Mouse (Mus musculus): ENCODE measurements around the gene Ush1g. TPM values are rescaled to one million over a fixed set of nuclear protein-coding genes. Genes with fewer than 3 reads are reported as not detected.

The Ush1g gene
- total and polyA plus RNA-seq, 3 experiments: not detected

- Histone ChIP-seq H3K4me1 (ENCODE audit: control insufficient read depth in 1 of 2, insufficient read depth in 2 of 2, low read length in 2 of 2) (peaks cover 4 to 7% of the 10 kb centered on the region in 2 experiments; a peak in 3 of 4 replicates), H3K9me3 (replicated peaks; ENCODE audit: insufficient read depth, low read length) (no peaks in the 10 kb centered on the region), H3K27ac (ENCODE audit: control insufficient read depth, low read depth, low read length) (no peak overlapping the region), H3K27me3 (ENCODE audit: control insufficient read depth in 1 of 2, insufficient read depth in 2 of 2, low read length in 2 of 2) (no peaks in the 10 kb centered on the region), H3K9ac (ENCODE audit: control insufficient read depth, low read depth, low read length, poor library complexity, severe bottlenecking) (no peak overlapping the region), H3K4me3 (ENCODE audit: control insufficient read depth in 1 of 2, insufficient read depth in 1 of 2, low read depth in 2 of 2, low read length in 2 of 2) (no peak overlapping the region), H3K79me2 (ENCODE audit: control insufficient read depth, insufficient read depth, low read length, poor library complexity) (no peaks in the 10 kb centered on the region), H3K36me3 (ENCODE audit: control insufficient read depth in 1 of 2, insufficient read depth in 2 of 2, low read length in 2 of 2) (peaks cover 0 to 5% of the 10 kb centered on the region in 2 experiments; a peak in 2 of 4 replicates)
- DNase-seq (ENCODE audit: low read depth, low spot score): no peak
- TF ChIP-seq GATA1 (IDR thresholded peaks at IDR 0.05; ENCODE audit: low read depth, low read length): no peak
Measured at GRCm38 (mm10) chr11:115283486-115283765, 38.4 kb downstream of the Ush1g start.

- Histone ChIP-seq H3K4me1 (ENCODE audit: control insufficient read depth in 1 of 2, insufficient read depth in 2 of 2, low read length in 2 of 2) (peaks cover 5 to 11% of the 10 kb centered on the region in 2 experiments; a peak in 3 of 4 replicates), H3K9ac (ENCODE audit: control insufficient read depth, low read depth, low read length, poor library complexity, severe bottlenecking) (no peak overlapping the region), H3K4me3 (ENCODE audit: control insufficient read depth in 1 of 2, insufficient read depth in 1 of 2, low read depth in 2 of 2, low read length in 2 of 2) (no peak overlapping the region), H3K27ac (ENCODE audit: control insufficient read depth, low read depth, low read length) (no peak overlapping the region), H3K9me3 (replicated peaks; ENCODE audit: insufficient read depth, low read length) (no peaks in the 10 kb centered on the region), H3K36me3 (ENCODE audit: control insufficient read depth in 1 of 2, insufficient read depth in 2 of 2, low read length in 2 of 2) (peaks cover 0 to 9% of the 10 kb centered on the region in 2 experiments; a peak in 2 of 4 replicates), H3K27me3 (ENCODE audit: control insufficient read depth in 1 of 2, insufficient read depth in 2 of 2, low read length in 2 of 2) (no peaks in the 10 kb centered on the region), H3K79me2 (ENCODE audit: control insufficient read depth, insufficient read depth, low read length, poor library complexity) (no peaks in the 10 kb centered on the region)
- TF ChIP-seq CHD2 (IDR thresholded peaks at IDR 0.05; ENCODE audit: low read length): no peak
- no peak for TF ChIP-seq SMC3 (IDR thresholded peaks at IDR 0.05; ENCODE audit: low read depth, low read length)
- TF ChIP-seq ZKSCAN1 (IDR thresholded peaks at IDR 0.05; ENCODE audit: low read depth, low read length): no peak
- no peak for TF ChIP-seq MEF2A (IDR thresholded peaks at IDR 0.05; ENCODE audit: extremely low read depth, insufficient replicate concordance, low read depth, low read length, poor library complexity, severe bottlenecking)
- TF ChIP-seq MAFK (IDR thresholded peaks at IDR 0.05; ENCODE audit: borderline replicate concordance, low read depth, low read length): no peak
- no peak for TF ChIP-seq NRF1 (IDR thresholded peaks at IDR 0.05; ENCODE audit: insufficient read depth, low read depth, low read length, poor library complexity, severe bottlenecking)
- TF ChIP-seq ELF1 (IDR thresholded peaks at IDR 0.05; ENCODE audit: low read depth, low read length): no peak
- TF ChIP-seq SIN3A (IDR thresholded peaks at IDR 0.05; ENCODE audit: low read length): no peak
- TF ChIP-seq POLR2AphosphoS5 (IDR thresholded peaks at IDR 0.05; ENCODE audit: borderline replicate concordance, low read depth, low read length): no peak
- TF ChIP-seq MYC (IDR thresholded peaks at IDR 0.05; ENCODE audit: low read depth, low read length): no peak
- no peak for TF ChIP-seq E2F4 (IDR thresholded peaks at IDR 0.05; ENCODE audit: borderline replicate concordance, low read depth, low read length)
- DNase-seq (ENCODE audit: low read depth, low spot score): no peak
Measured at GRCm38 (mm10) chr11:115282723-115283485, 38.9 kb downstream of the Ush1g start.

- Histone ChIP-seq H3K27me3 (ENCODE audit: control insufficient read depth in 1 of 2, insufficient read depth in 2 of 2, low read length in 2 of 2) (no peaks in the 10 kb centered on the region), H3K9ac (ENCODE audit: control insufficient read depth, low read depth, low read length, poor library complexity, severe bottlenecking) (no peak overlapping the region), H3K27ac (ENCODE audit: control insufficient read depth, low read depth, low read length) (no peak overlapping the region), H3K4me3 (ENCODE audit: control insufficient read depth in 1 of 2, insufficient read depth in 1 of 2, low read depth in 2 of 2, low read length in 2 of 2) (no peak overlapping the region), H3K4me1 (ENCODE audit: control insufficient read depth in 1 of 2, insufficient read depth in 2 of 2, low read length in 2 of 2) (peaks cover 5 to 11% of the 10 kb centered on the region in 2 experiments; a peak in 3 of 4 replicates), H3K9me3 (replicated peaks; ENCODE audit: insufficient read depth, low read length) (no peaks in the 10 kb centered on the region), H3K79me2 (ENCODE audit: control insufficient read depth, insufficient read depth, low read length, poor library complexity) (peaks cover 3% of the 10 kb centered on the region; the same call in 1 of the 2 replicates), H3K36me3 (ENCODE audit: control insufficient read depth in 1 of 2, insufficient read depth in 2 of 2, low read length in 2 of 2) (peaks cover 0 to 9% of the 10 kb centered on the region in 2 experiments; a peak in 2 of 4 replicates)
- DNase-seq (ENCODE audit: low read depth, low spot score): no peak
- TF ChIP-seq TCF12 (IDR thresholded peaks at IDR 0.05; ENCODE audit: low read depth, low read length) (no peak), USF1 (IDR thresholded peaks at IDR 0.05; ENCODE audit: low read depth, low read length) (no peak), MAFK (IDR thresholded peaks at IDR 0.05; ENCODE audit: borderline replicate concordance, low read depth, low read length) (no peak), ZKSCAN1 (IDR thresholded peaks at IDR 0.05; ENCODE audit: low read depth, low read length) (no peak), SMC3 (IDR thresholded peaks at IDR 0.05; ENCODE audit: low read depth, low read length) (no peak), RCOR1 (IDR thresholded peaks at IDR 0.05; ENCODE audit: low read depth, low read length) (no peak), USF2 (IDR thresholded peaks at IDR 0.05; ENCODE audit: borderline replicate concordance in 1 of 2, insufficient read depth in 1 of 2, low read depth in 1 of 2, low read length in 2 of 2) (no peak), EP300 (IDR thresholded peaks at IDR 0.05; ENCODE audit: low read depth in 1 of 2, low read length in 2 of 2) (no peak), HCFC1 (IDR thresholded peaks at IDR 0.05; ENCODE audit: low read depth, low read length) (no peak), ETS1 (IDR thresholded peaks at IDR 0.05; ENCODE audit: low read depth, low read length) (no peak), ELF1 (IDR thresholded peaks at IDR 0.05; ENCODE audit: low read depth, low read length) (no peak), MYC (IDR thresholded peaks at IDR 0.05; ENCODE audit: low read depth, low read length) (no peak), MEF2A (IDR thresholded peaks at IDR 0.05; ENCODE audit: extremely low read depth, insufficient replicate concordance, low read depth, low read length, poor library complexity, severe bottlenecking) (no peak), TAL1 (IDR thresholded peaks at IDR 0.05; ENCODE audit: low read length) (no peak), ZC3H11A (IDR thresholded peaks at IDR 0.05; ENCODE audit: low read depth, low read length) (no peak), MAX (IDR thresholded peaks at IDR 0.05; ENCODE audit: low read length) (no peak), MYB (IDR thresholded peaks at IDR 0.05; ENCODE audit: low read depth, low read length) (no peak)
Measured at GRCm38 (mm10) chr11:115282295-115282694, 39.5 kb downstream of the Ush1g start.

All from MEL (cell line).